Mouse (Mus musculus) midbrain, embryonic 13.5 days (tissue): ENCODE measurements at regions not wholly inside any gene's neighbourhood (a gene's known extent, or its start where the extent isn't known, plus 50 kb on each side); places are given as distances from the start of the nearest gene placed in this dataset.

Source experiments
- ATAC-seq: fragments of 200-750 bp; cut with Nextera tagmentation; 2 replicates; pipeline ENCODE4 v1.8.0; 2017; ENCODE audit warnings: mild to moderate bottlenecking, moderate TSS enrichment, moderate library complexity
- H3K27ac ChIP-seq: fragments of 300-500 bp; sonication (generic); 2 replicates; pipeline ENCODE4 v1.5.1; 2015; ENCODE audit warnings: inconsistent platforms, mild to moderate bottlenecking, moderate library complexity
- H3K27me3 ChIP-seq: fragments of 300-500 bp; sonication (generic); 2 replicates; pipeline ENCODE4 v1.6.1; 2015; ENCODE audit warnings: mild to moderate bottlenecking, inconsistent platforms
- H3K36me3 ChIP-seq: fragments of 300-500 bp; sonication (generic); 2 replicates; pipeline ENCODE4 v1.6.1; 2015; ENCODE audit warnings: mild to moderate bottlenecking, inconsistent platforms
- H3K4me1 ChIP-seq: fragments of 300-500 bp; sonication (generic); replicated peaks from 2 replicates; pipeline ENCODE4 v1.6.1; 2015; ENCODE audit warnings: inconsistent platforms
- H3K4me2 ChIP-seq: fragments of 300-500 bp; sonication (generic); replicated peaks from 2 replicates; pipeline ENCODE4 v1.6.1; 2015; ENCODE audit warnings: moderate library complexity, mild to moderate bottlenecking, inconsistent platforms
- H3K4me3 ChIP-seq: fragments of 300-500 bp; sonication (generic); replicated peaks from 2 replicates; pipeline ENCODE4 v1.5.1; 2015; ENCODE audit warnings: mild to moderate bottlenecking, inconsistent platforms
- H3K9ac ChIP-seq: fragments of 300-500 bp; sonication (generic); replicated peaks from 2 replicates; pipeline ENCODE4 v1.6.1; 2015; ENCODE audit warnings: mild to moderate bottlenecking, inconsistent platforms
- H3K9me3 ChIP-seq: fragments of 300-500 bp; sonication (generic); 2 replicates; pipeline ENCODE4 v1.6.1; 2016; ENCODE audit warnings: mild to moderate bottlenecking, inconsistent platforms
- WGBS: fragments of 180-500 bp; shearing (Covaris S2); methylation state at CpG from one replicate; pipeline ENCODE4 v1.1.7; 2015; 5-methylcytosine and 5-hydroxymethylcytosine counted together

- Histone ChIP-seq H3K4me2 (no peak overlapping the region), H3K9me3 (no peaks in the 10 kb centered on the region), H3K9ac (no peak overlapping the region), H3K36me3 (no peaks in the 10 kb centered on the region), H3K4me1 (no peaks in the 10 kb centered on the region), H3K4me3 (no peak overlapping the region), H3K27ac (no peak overlapping the region), H3K27me3 (no peaks in the 10 kb centered on the region)
- 85% methylated on average over 6 of the region's 6 CpGs for WGBS
- no peak for ATAC-seq
Measured at GRCm38 (mm10) chr12:77143521-77143920, 94.4 kb upstream of the Fut8 start.

DNA sequence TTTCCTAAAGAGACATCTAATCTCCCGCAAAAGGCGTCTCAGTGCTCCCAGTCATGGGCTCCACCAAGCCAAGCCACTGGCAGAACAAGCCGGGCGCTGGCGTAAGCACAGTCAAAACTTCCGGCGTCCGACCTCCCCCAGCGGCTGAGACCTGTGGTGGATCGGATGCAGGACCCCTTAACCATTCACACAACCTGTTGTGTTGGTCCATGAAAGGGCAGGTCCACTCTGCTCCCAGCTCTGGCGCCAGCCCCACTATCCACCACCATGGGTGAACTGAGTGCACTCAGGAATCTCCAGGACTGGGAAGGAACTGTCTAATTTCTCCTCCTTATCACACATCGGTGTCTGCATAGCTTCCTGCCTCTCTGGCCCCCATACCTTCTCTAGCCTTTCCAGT lies 94.8 kb upstream of the Fut8 start:
- Histone ChIP-seq H3K4me3 (no peak overlapping the region), H3K27ac (no peak overlapping the region), H3K4me1 (no peaks in the 10 kb centered on the region), H3K4me2 (no peak overlapping the region), H3K9me3 (no peaks in the 10 kb centered on the region), H3K36me3 (no peaks in the 10 kb centered on the region), H3K27me3 (no peaks in the 10 kb centered on the region), H3K9ac (no peak overlapping the region)
- no peak for ATAC-seq
- 92% methylated on average over 12 of the region's 12 CpGs for WGBS

- H3K4me2 ChIP-seq: no peak overlapping the region
- H3K4me1 ChIP-seq: no peaks in the 10 kb centered on the region
- ATAC-seq: no peak
- no peak overlapping the region for H3K9ac ChIP-seq
- WGBS: 90% methylated on average over 4 of the region's 4 CpGs
- H3K27ac ChIP-seq: no peak overlapping the region
- no peaks in the 10 kb centered on the region for H3K36me3 ChIP-seq
- no peaks in the 10 kb centered on the region for H3K27me3 ChIP-seq
- no peak overlapping the region for H3K4me3 ChIP-seq
- H3K9me3 ChIP-seq: no peaks in the 10 kb centered on the region
Measured at GRCm38 (mm10) chr12:77142224-77142623, 95.7 kb upstream of the Fut8 start.

DNA sequence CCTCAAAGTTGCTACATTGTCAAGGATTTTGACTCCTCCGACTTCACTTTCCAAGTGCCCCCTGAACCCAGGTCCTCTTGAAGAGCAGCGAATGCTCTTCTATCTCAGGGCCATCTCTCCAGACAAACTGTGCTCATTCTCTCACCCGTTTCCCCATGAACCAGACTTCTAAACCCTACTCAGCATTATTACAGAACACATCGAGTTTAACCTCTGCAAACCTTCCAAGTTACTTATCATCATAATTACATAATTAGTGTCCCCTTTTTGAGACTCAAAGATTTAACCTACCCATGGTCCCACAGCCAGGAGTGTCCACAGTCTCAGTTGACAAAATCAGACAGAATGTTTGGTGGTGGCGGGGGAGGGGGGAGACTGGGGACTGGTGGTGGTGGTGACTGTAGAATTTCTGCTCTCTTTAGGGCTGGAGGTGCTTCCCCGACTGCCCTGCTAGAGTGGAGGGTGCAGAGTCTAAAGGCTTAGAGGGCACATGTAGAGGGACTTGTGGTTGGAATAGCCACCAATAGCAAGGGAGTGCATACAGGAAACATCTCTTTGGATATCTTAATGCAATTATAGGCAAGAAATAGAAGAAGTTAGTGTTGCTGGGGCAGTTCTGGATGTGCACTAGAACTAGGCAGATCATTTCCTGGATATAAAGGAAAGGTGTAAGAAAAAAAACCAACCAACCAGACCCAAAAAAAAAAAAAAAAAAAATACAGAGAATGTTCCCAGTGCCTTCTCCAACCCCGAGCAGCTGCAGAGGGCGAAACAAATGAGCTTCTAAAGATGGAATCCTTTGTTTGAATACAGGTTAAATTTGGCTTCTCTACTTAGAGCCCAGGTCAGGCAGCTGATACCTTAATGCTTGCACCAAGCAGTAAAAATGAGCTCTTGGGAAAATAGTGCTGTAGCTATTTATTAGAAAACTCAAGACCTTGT lies 96.4 kb upstream of the Fut8 start:
- Histone ChIP-seq H3K4me1 (no peaks in the 10 kb centered on the region), H3K9ac (no peak overlapping the region), H3K27ac (no peak overlapping the region), H3K36me3 (no peaks in the 10 kb centered on the region), H3K27me3 (no peaks in the 10 kb centered on the region), H3K4me3 (no peak overlapping the region), H3K4me2 (no peak overlapping the region), H3K9me3 (no peaks in the 10 kb centered on the region)
- ATAC-seq: no peak
- 85% methylated on average over 8 of the region's 8 CpGs for WGBS

GRCm38 (mm10) chr12:77140656-77141055 lies 97.3 kb upstream of the Fut8 start:
- H3K4me1 ChIP-seq: no peaks in the 10 kb centered on the region
- no peaks in the 10 kb centered on the region for H3K36me3 ChIP-seq
- H3K9ac ChIP-seq: no peak overlapping the region
- WGBS: 72% methylated on average over 6 of the region's 6 CpGs
- H3K27ac ChIP-seq: no peak overlapping the region
- no peaks in the 10 kb centered on the region for H3K9me3 ChIP-seq
- H3K4me3 ChIP-seq: no peak overlapping the region
- no peak for ATAC-seq
- no peaks in the 10 kb centered on the region for H3K27me3 ChIP-seq
- H3K4me2 ChIP-seq: no peak overlapping the region

DNA sequence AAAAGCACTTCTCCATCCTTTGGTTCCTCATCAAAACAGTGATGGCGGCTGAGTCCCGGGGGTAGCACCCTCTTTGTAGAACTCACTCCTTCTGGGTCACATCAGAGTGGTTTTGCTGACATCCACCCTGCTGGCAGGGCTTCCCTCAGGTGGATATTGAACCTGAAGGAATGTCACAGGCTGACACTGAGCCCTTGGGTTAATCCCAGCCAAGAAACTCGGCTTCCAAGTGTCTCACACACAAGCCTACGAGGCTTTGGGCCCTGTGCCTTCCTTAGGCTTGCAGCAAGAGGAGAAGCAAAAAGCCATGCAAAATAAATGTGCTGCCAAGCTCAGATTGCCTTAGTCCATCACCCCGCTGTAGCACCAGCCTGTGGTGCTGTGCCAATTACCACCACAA lies 97.8 kb upstream of the Fut8 start:
- Histone ChIP-seq H3K9ac (no peak overlapping the region), H3K4me1 (no peaks in the 10 kb centered on the region), H3K9me3 (no peaks in the 10 kb centered on the region), H3K27me3 (no peaks in the 10 kb centered on the region), H3K4me2 (no peak overlapping the region), H3K27ac (no peak overlapping the region), H3K36me3 (no peaks in the 10 kb centered on the region), H3K4me3 (no peak overlapping the region)
- ATAC-seq: no peak
- 85% methylated on average over 5 of the region's 5 CpGs for WGBS

GRCm38 (mm10) chr12:77139718-77140117 lies 98.2 kb upstream of the Fut8 start:
- H3K36me3 ChIP-seq: no peaks in the 10 kb centered on the region
- no peaks in the 10 kb centered on the region for H3K27me3 ChIP-seq
- H3K4me2 ChIP-seq: no peak overlapping the region
- no peak overlapping the region for H3K9ac ChIP-seq
- H3K27ac ChIP-seq: no peak overlapping the region
- no peak for ATAC-seq
- H3K9me3 ChIP-seq: no peaks in the 10 kb centered on the region
- H3K4me1 ChIP-seq: no peaks in the 10 kb centered on the region
- WGBS: 85% methylated on average over 2 of the region's 2 CpGs
- no peak overlapping the region for H3K4me3 ChIP-seq

DNA sequence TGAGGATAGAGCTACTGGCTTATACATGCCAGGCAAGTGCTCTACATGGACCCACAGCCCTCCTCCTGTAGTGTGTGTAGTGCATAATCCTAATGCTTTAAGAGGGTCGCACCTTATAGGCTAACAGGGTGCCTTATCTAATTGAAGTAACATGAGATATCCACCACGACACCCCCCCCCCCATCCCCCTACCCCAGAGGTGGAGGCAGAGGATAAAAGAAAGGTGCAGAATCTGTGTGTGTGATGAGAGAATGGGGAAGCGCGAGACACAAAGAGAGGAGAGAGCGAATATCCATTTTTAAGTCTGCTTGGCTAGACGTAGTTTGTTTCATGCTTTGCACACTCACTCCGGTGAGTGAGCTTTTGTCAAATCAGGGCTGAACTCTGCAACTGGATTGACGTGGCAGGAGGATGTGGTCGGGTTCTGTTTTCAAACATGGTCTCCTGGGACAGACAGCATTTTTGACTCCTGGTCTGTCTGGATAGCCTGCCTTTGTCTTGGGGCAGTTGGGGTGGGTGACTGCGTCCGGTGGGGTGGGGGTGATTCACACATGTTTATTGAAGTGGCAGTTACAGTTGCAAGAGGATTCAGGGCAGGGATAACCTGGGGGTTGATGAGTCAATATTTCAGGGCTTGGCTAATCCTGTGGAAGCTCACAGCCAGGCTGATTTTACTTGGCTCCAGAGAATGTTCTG lies 99.3 kb upstream of the Fut8 start:
- no peak overlapping the region for H3K27ac ChIP-seq
- no peaks in the 10 kb centered on the region for H3K9me3 ChIP-seq
- no peak overlapping the region for H3K4me2 ChIP-seq
- no peaks in the 10 kb centered on the region for H3K27me3 ChIP-seq
- no peaks in the 10 kb centered on the region for H3K4me1 ChIP-seq
- WGBS: 83% methylated on average over 11 of the region's 11 CpGs
- H3K9ac ChIP-seq: no peak overlapping the region
- no peak overlapping the region for H3K4me3 ChIP-seq
- ATAC-seq: no peak
- H3K36me3 ChIP-seq: no peaks in the 10 kb centered on the region

DNA sequence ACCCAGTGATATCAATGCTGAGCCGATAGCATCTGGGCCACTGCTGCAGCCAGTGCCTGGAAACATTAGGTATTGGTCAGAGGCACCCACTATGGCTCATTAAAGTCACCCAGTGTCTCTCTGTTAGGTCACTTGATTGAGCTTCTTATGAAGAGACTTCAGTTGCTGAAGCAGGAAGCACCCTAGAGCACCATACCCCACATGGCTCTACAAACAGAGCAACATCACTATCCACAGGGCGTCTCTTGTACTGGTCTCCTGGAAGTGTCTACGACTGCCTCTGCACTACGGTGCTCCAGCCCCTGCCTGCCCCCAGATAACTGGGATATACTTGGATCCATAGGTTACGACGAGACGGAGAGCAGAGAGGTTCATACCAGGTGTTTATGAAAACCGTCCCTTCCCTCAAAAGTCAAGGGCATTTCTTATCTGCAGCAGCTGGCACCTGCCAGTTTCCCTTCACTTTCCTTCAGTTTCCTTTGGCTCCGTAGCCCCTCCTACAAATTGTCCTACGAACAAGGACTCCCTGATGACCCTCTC lies 100.6 kb upstream of the Fut8 start:
- H3K4me2 ChIP-seq: no peak overlapping the region
- 88% methylated on average over 10 of the region's 10 CpGs for WGBS
- H3K9ac ChIP-seq: no peak overlapping the region
- H3K36me3 ChIP-seq: no peaks in the 10 kb centered on the region
- no peaks in the 10 kb centered on the region for H3K27me3 ChIP-seq
- ATAC-seq: no peak
- H3K9me3 ChIP-seq: no peaks in the 10 kb centered on the region
- H3K4me3 ChIP-seq: no peak overlapping the region
- no peaks in the 10 kb centered on the region for H3K4me1 ChIP-seq
- H3K27ac ChIP-seq: no peak overlapping the region

GRCm38 (mm10) chr12:77135661-77136060 lies 102.3 kb upstream of the Fut8 start:
- no peaks in the 10 kb centered on the region for H3K36me3 ChIP-seq
- H3K27ac ChIP-seq: no peak overlapping the region
- ATAC-seq: no peak
- H3K4me2 ChIP-seq: no peak overlapping the region
- H3K9me3 ChIP-seq: no peaks in the 10 kb centered on the region
- no peaks in the 10 kb centered on the region for H3K4me1 ChIP-seq
- H3K9ac ChIP-seq: no peak overlapping the region
- WGBS: 95% methylated on average over 6 of the region's 6 CpGs
- H3K27me3 ChIP-seq: no peaks in the 10 kb centered on the region
- H3K4me3 ChIP-seq: no peak overlapping the region

- no peaks in the 10 kb centered on the region for H3K36me3 ChIP-seq
- no peak overlapping the region for H3K4me2 ChIP-seq
- 89% methylated on average over 3 of the region's 3 CpGs for WGBS
- no peak overlapping the region for H3K4me3 ChIP-seq
- no peak overlapping the region for H3K27ac ChIP-seq
- no peaks in the 10 kb centered on the region for H3K27me3 ChIP-seq
- no peak for ATAC-seq
- H3K4me1 ChIP-seq: no peaks in the 10 kb centered on the region
- no peaks in the 10 kb centered on the region for H3K9me3 ChIP-seq
- H3K9ac ChIP-seq: no peak overlapping the region
Measured at GRCm38 (mm10) chr12:77135067-77135466, 102.9 kb upstream of the Fut8 start.

- no peaks in the 10 kb centered on the region for H3K4me1 ChIP-seq
- 93% methylated on average over 9 of the region's 9 CpGs for WGBS
- no peaks in the 10 kb centered on the region for H3K9me3 ChIP-seq
- H3K4me2 ChIP-seq: no peak overlapping the region
- no peak overlapping the region for H3K27ac ChIP-seq
- H3K9ac ChIP-seq: no peak overlapping the region
- no peak overlapping the region for H3K4me3 ChIP-seq
- ATAC-seq: no peak
- no peaks in the 10 kb centered on the region for H3K36me3 ChIP-seq
- H3K27me3 ChIP-seq: no peaks in the 10 kb centered on the region
Measured at GRCm38 (mm10) chr12:77134306-77135010, 103.5 kb upstream of the Fut8 start.
